Mouse (Mus musculus): ENCODE results near the gene Ntpcr.

- TF ChIP-seq POLR2A (IDR thresholded peaks at IDR 0.05; ENCODE audit: borderline replicate concordance, control insufficient read depth, low read depth, low read length) (no peak), CTCF (IDR thresholded peaks at IDR 0.05; ENCODE audit: control insufficient read depth, insufficient read depth, low read length) (no peak)
Measured at GRCm38 (mm10) chr8:125709171-125709570, 20.6 kb upstream of the Ntpcr start.
